Mouse (Mus musculus) forebrain, embryonic 15.5 days (tissue): ENCODE data around the gene Mfsd7a. TPM values are rescaled to one million over a fixed set of nuclear protein-coding genes. Genes with fewer than 3 reads are reported as not detected.

ENCODE experiments used
- ATAC-seq: fragments of 200-750 bp; cut with Nextera tagmentation; replicated peaks from 2 replicates; pipeline ENCODE4 v1.8.0; 2017; ENCODE audit warnings: mild to moderate bottlenecking, moderate TSS enrichment, moderate library complexity
- H3K27ac ChIP-seq: fragments of 300-500 bp; sonication (generic); replicated peaks from 2 replicates; pipeline ENCODE4 v1.5.1; 2015; ENCODE audit warnings: mild to moderate bottlenecking, inconsistent platforms
- H3K27me3 ChIP-seq: fragments of 300-500 bp; sonication (generic); 2 replicates; pipeline ENCODE4 v1.6.1; 2015; ENCODE audit warnings: inconsistent platforms
- H3K36me3 ChIP-seq: fragments of 300-500 bp; sonication (generic); 2 replicates; pipeline ENCODE4 v1.6.1; 2015; ENCODE audit warnings: mild to moderate bottlenecking, inconsistent platforms
- H3K4me1 ChIP-seq: fragments of 300-500 bp; sonication (generic); 2 replicates; pipeline ENCODE4 v1.6.1; 2015; ENCODE audit warnings: inconsistent platforms
- H3K4me2 ChIP-seq: fragments of 300-500 bp; sonication (generic); replicated peaks from 2 replicates; pipeline ENCODE4 v1.6.1; 2015; ENCODE audit warnings: mild to moderate bottlenecking, inconsistent platforms
- H3K4me3 ChIP-seq: fragments of 300-500 bp; sonication (generic); 2 replicates; pipeline ENCODE4 v1.5.1; 2015; ENCODE audit warnings: mild to moderate bottlenecking, inconsistent platforms
- H3K9ac ChIP-seq: fragments of 300-500 bp; sonication (generic); replicated peaks from 2 replicates; pipeline ENCODE4 v1.6.1; 2015; ENCODE audit warnings: mild to moderate bottlenecking, inconsistent platforms
- H3K9me3 ChIP-seq: fragments of 300-500 bp; sonication (generic); 2 replicates; pipeline ENCODE4 v1.6.1; 2016; ENCODE audit warnings: inconsistent platforms
- WGBS: fragments of 180-500 bp; shearing (Covaris S2); methylation state at CpG from one replicate; pipeline ENCODE4 v1.1.7; 2015; ENCODE audit warnings: mixed read lengths; 5-methylcytosine and 5-hydroxymethylcytosine counted together
- polyA plus RNA-seq: library from polyadenylated mRNA; unstranded; fragments of >200 nt; fragmentation: Nextera tagmentation; extraction: Ambion mirVana; gene quantifications from 2 replicates; pipeline ENCODE4 v1.2.1, GENCODE M21; 2015

Gene Mfsd7a
- polyA plus RNA-seq, 1 experiment from 2014 or later, result 0.06 TPM

- 93% methylated on average over 2 of the region's 2 CpGs for WGBS
- no peak for ATAC-seq
- no peak overlapping the region for H3K4me3 ChIP-seq
- no peaks in the 10 kb centered on the region for H3K27me3 ChIP-seq
- H3K4me2 ChIP-seq, result no peak overlapping the region
- no peak overlapping the region for H3K27ac ChIP-seq
- H3K9ac ChIP-seq, result no peak overlapping the region
- H3K36me3 ChIP-seq, result no peaks in the 10 kb centered on the region
- no peaks in the 10 kb centered on the region for H3K4me1 ChIP-seq
- H3K9me3 ChIP-seq, result no peaks in the 10 kb centered on the region
Observed at GRCm38 (mm10) chr5:108423427-108423826, 25.3 kb downstream of the Mfsd7a start.

- WGBS, result 79% methylated on average over 3 of the region's 3 CpGs
- no peak overlapping the region for H3K27ac ChIP-seq
- H3K4me3 ChIP-seq, result no peak overlapping the region
- H3K9me3 ChIP-seq, result no peaks in the 10 kb centered on the region
- ATAC-seq, result no peak
- no peaks in the 10 kb centered on the region for H3K36me3 ChIP-seq
- no peak overlapping the region for H3K4me2 ChIP-seq
- H3K27me3 ChIP-seq, result no peaks in the 10 kb centered on the region
- no peak overlapping the region for H3K9ac ChIP-seq
- H3K4me1 ChIP-seq, result no peaks in the 10 kb centered on the region
Observed at GRCm38 (mm10) chr5:108422741-108423140, 25.9 kb downstream of the Mfsd7a start.

DNA sequence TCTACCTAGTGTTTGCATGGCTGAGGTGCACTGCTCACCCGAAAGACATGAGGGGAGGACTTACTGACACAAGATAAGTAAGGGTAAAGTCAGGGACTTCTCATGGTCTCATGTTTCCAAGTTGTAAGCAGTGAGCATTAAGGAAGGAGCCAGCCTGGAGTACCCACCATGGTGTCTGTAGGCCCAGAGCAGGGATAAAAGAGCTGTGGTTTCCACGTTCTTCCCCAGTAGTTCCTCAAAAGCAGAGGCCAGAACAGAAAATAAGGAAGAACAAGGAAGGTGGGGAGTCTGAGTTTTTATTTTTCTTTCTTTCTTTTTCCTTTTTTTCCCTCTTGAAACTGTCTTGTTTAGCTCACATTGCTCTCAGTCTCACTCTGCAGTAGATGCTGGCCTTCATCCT lies 34.0 kb downstream of the Mfsd7a start:
- H3K27ac ChIP-seq, result no peak overlapping the region
- 73% methylated on average over 2 of the region's 2 CpGs for WGBS
- H3K36me3 ChIP-seq, result no peaks in the 10 kb centered on the region
- H3K27me3 ChIP-seq, result no peaks in the 10 kb centered on the region
- H3K4me2 ChIP-seq, result no peak overlapping the region
- ATAC-seq, result no peak
- no peaks in the 10 kb centered on the region for H3K9me3 ChIP-seq
- no peaks in the 10 kb centered on the region for H3K4me1 ChIP-seq
- H3K4me3 ChIP-seq, result no peak overlapping the region
- no peak overlapping the region for H3K9ac ChIP-seq

- H3K27ac ChIP-seq, result no peak overlapping the region
- no peak overlapping the region for H3K4me2 ChIP-seq
- no peak overlapping the region for H3K9ac ChIP-seq
- no peak for ATAC-seq
- no peak overlapping the region for H3K4me3 ChIP-seq
- no peaks in the 10 kb centered on the region for H3K4me1 ChIP-seq
- no peaks in the 10 kb centered on the region for H3K36me3 ChIP-seq
- H3K27me3 ChIP-seq, result no peaks in the 10 kb centered on the region
- H3K9me3 ChIP-seq, result no peaks in the 10 kb centered on the region
- 70% methylated on average over 2 of the region's 2 CpGs for WGBS
Observed at GRCm38 (mm10) chr5:108406977-108407376, 41.7 kb downstream of the Mfsd7a start.

GRCm38 (mm10) chr5:108405460-108405859 lies 43.2 kb downstream of the Mfsd7a start:
- Histone ChIP-seq H3K4me2 (no peak overlapping the region), H3K9ac (no peak overlapping the region), H3K4me3 (no peak overlapping the region), H3K27ac (no peak overlapping the region), H3K27me3 (no peaks in the 10 kb centered on the region), H3K36me3 (no peaks in the 10 kb centered on the region), H3K4me1 (no peaks in the 10 kb centered on the region), H3K9me3 (no peaks in the 10 kb centered on the region)
- WGBS, result 80% methylated on average over 1 of the region's 1 CpGs
- no peak for ATAC-seq

DNA sequence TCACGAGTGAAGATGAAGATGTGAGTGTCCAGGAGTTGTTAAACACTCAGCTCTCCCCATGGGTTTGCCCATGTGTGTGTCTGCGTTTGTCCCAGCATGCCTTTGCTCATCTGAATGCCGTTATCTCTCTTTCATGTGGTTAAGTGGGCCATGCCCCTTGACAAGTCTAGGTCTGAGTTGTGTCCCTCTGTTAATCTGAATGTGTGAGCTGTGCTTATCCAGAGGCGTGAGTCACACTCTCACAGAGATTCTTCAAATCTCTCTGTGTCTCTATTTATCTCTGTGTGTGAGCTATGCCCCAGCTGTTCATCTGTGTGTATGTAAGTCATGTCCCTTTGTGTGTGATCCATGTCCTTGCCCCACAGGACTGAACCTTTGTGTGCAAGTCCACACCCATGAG lies 45.2 kb downstream of the Mfsd7a start:
- 87% methylated on average over 4 of the region's 4 CpGs for WGBS
- no peak overlapping the region for H3K4me3 ChIP-seq
- H3K4me2 ChIP-seq, result no peak overlapping the region
- no peaks in the 10 kb centered on the region for H3K4me1 ChIP-seq
- no peaks in the 10 kb centered on the region for H3K9me3 ChIP-seq
- H3K27me3 ChIP-seq, result no peaks in the 10 kb centered on the region
- no peak overlapping the region for H3K27ac ChIP-seq
- H3K9ac ChIP-seq, result no peak overlapping the region
- H3K36me3 ChIP-seq, result no peaks in the 10 kb centered on the region
- no peak for ATAC-seq

Other genes with a start within 250 kb of the Mfsd7a start
- 45.3 and 47.1 TPM in 2 replicates for gene Dr1, start 180.0 kb downstream of the Mfsd7a start, polyA plus RNA-seq
- gene Pigg, start 136.3 kb downstream of the Mfsd7a start, polyA plus RNA-seq, result 6.2 and 6.4 TPM in 2 replicates
- gene Gm42517, start 81.0 kb downstream of the Mfsd7a start, polyA plus RNA-seq, result 0.83 and 1.1 TPM in 2 replicates
- gene Pde6b, start 60.5 kb downstream of the Mfsd7a start, polyA plus RNA-seq, result 0.20 TPM in 1 of 2 replicates, not detected in the other
- 367 and 408 TPM in 2 replicates for gene Atp5k, start 14.4 kb downstream of the Mfsd7a start, polyA plus RNA-seq
- gene Pcgf3, start 12.3 kb upstream of the Mfsd7a start, polyA plus RNA-seq, result 33.3 and 36.5 TPM in 2 replicates
- 82.8 and 88.1 TPM in 2 replicates for gene Cplx1, start 101.1 kb upstream of the Mfsd7a start, polyA plus RNA-seq
- gene Gak, start 180.9 kb upstream of the Mfsd7a start, polyA plus RNA-seq, result 55.5 and 56.4 TPM in 2 replicates
- 24.2 and 24.7 TPM in 2 replicates for gene Tmem175, start 180.9 kb upstream of the Mfsd7a start, polyA plus RNA-seq
- gene Idua, start 211.4 kb upstream of the Mfsd7a start, polyA plus RNA-seq, result 9.9 and 10.9 TPM in 2 replicates
- 23.6 and 24.4 TPM in 2 replicates for gene Dgkq, start 220.8 kb upstream of the Mfsd7a start, polyA plus RNA-seq
- gene Slc26a1, start 226.7 kb upstream of the Mfsd7a start, polyA plus RNA-seq, result 1.8 and 1.9 TPM in 2 replicates
- 9.4 and 10.1 TPM in 2 replicates for gene Fgfrl1, start 243.5 kb upstream of the Mfsd7a start, polyA plus RNA-seq